Mouse (Mus musculus) mesoderm, embryonic 11.5 days (tissue): ENCODE measurements around the gene Magi2.
"Not testable (repeated sequence)": the region's sequence is repeated elsewhere in the genome, so short reads cannot be mapped to it uniquely, and the experiment has no call there.

Source experiments
- DNase-seq: peaks from one replicate; pipeline ENCODE4 v3.0.0-alpha.2; 2012; ENCODE audit warnings: low read depth, low spot score

Magi2 gene

GRCm38 (mm10) chr5:19226866-19227243 is at the start of gene Magi2:
Gene Magi2 (plus strand): TSS chr5:19227036.
- DNase-seq, result no peak

DNA sequence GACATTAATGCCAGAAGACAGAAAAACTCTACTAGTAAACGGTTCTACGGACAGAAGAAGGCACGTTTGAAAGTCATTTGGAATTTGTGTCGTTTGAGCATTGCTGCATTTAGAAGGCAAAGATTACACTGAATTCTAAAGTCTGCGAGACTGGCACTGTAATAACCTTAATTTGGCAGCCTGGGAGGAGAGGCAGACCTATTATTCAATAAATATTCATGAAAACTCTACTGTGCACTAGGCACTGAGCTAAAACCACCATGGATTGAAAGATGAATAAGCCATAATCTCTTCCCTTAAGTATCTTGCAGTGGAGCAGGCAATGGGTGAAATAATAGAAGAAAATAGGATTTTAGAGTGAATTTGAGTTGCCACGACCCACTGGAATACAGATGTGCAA is 48.2 kb upstream of the Magi2 start:
- no peak for DNase-seq

DNA sequence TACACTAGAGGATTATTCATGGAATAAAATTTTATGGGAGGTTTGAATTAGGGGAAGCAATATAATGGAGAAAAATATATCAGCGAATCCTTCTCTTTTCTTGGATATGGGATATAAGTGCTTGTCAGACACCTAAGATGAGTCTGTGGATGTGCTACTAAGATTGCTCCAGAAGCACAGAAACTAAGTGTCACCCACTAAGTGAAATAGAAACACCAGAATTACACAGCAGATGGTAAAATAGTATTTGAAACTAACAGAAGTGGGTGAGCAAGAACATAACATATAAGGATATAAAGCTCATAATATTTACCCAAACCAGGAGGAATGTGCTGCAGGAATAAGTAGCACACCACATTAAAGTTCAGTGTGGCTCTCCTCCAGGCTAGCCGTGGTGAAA is 40.7 kb upstream of the Magi2 start:
- no peak for DNase-seq

DNA sequence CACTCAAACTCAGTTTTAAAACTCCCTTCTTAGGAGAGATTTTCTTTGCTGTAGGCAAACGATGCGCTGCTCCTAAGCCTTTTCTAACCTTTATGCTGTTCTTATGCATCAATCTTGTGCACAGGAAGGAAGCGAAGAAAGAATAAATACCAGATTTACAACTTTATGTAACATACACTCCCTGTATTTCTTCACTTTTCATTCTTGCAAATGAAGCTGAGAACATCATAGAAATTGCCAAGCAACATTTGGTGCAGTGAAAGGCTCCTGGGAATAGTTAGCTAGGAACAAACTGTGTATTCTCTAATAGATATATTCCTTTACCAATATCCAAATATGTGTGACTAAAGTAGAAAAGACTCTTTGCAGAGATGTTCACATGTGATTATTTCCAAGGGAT is 15.2 kb upstream of the Magi2 start:
- no peak for DNase-seq

GRCm38 (mm10) chr5:19226144-19226865 is 531 bp upstream of the Magi2 start:
- peak; percentile 85 for DNase-seq

GRCm38 (mm10) chr5:19227281-19227680 is 445 bp downstream of the Magi2 start:
- no peak for DNase-seq

DNA sequence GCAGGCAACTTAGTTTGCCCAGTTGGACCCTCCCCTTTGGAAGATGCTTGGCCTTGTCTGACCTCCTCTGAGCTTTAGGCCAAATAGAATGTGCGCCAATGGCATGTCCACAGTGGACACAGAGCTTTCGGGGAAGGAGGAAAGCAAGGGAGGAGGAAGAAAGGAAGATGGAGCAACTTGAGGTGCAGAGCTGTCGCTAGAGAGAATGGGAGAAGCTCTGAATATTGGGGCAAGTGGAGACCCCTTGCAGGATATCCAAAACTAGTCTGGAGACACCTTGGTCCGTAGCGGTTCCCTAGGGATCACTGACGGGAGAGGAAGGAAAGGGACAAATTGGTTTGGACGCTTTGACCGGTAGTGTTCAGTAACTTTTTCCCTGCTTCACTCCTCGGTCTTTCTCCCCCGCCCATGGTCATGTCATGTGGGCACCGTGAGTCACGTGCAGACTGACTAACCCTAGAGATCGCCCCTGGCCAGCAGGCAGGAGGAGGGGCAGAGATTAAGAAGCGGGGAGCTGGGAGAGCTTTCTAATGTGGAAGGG is 1.0 kb downstream of the Magi2 start:
- DNase-seq, result peak; percentile 27

DNA sequence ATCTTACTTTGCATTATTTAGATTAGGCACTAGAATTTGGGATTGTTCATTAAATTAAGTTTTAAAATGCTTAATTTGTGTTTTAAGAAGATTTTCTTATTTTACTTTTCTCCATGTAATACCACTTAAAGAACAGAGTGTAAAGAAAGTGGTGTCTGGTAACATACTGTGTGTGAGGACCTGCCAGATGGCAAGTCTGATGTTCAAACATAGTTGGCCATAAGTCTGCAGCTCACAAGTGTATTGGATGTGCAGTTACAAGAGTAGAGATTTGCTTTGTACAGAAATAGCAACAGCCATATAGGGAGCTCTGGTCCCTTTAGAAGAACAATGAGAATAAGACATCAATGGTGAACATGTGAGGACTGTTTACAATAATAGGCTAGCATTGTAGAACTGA is 15.0 kb downstream of the Magi2 start:
- no peak for DNase-seq

DNA sequence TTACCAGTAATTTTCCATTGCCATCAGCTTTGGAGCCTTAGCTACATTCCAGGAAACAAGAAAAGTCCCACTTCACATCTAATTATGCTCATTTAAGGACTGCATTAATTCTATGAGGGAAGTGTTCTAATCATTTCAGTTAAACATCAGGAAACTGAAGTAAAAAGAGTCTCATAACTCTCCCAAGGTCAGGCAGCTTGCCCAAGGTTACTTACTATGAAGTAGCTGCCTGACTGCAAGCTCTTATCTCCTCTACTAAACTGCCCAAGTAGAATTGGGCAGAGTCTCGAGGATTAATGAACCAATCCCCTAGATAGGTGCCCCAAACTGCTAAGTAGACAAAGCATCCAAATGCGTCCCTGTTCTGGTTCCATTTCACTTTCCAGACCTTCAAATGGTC is 19.6 kb downstream of the Magi2 start:
- DNase-seq, result no peak

GRCm38 (mm10) chr5:19247266-19247665 is 20.4 kb downstream of the Magi2 start:
- no peak for DNase-seq

DNA sequence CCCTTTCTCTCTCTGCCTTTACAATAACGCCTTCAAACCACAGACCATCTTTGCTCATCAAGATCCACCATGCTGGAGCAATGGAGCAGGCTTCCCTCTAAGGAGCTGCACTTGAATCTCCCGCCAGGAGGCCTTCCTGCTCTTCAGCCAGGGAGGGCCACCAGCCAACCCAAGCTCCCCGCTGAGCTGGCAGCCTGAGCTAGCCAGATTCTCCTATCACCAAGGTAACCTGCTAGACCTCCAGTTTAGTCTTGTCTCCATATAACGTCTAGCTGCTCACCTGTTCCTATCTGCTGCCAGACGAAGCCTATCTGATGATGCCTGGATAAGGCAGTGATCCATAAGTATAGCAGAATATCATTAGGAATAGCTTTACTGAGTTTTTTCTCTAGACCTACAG is 36.0 kb downstream of the Magi2 start:
- DNase-seq, result no peak

DNA sequence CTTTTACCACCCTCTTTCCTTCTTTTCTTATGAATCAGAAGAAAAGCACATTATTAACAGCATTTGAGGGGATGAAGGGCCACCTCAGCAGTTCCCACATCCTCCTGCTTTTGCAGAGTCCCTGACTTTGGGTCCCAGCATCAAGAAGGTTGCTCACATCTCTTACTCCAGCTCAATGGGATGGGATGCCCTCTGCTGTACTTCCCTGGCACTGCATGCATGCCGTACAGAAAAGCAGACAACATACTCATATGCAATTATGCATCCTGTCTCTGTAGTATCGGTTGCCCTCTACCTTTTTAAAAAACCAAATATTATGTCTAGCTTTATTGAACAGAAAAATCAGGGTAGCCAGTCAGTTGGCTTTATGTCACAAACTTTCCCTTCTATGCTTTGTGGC is 37.8 kb downstream of the Magi2 start:
- peak; percentile 12 for DNase-seq

- no peak for DNase-seq
Observed at GRCm38 (mm10) chr5:19292581-19292980, 65.7 kb downstream of the Magi2 start.

DNA sequence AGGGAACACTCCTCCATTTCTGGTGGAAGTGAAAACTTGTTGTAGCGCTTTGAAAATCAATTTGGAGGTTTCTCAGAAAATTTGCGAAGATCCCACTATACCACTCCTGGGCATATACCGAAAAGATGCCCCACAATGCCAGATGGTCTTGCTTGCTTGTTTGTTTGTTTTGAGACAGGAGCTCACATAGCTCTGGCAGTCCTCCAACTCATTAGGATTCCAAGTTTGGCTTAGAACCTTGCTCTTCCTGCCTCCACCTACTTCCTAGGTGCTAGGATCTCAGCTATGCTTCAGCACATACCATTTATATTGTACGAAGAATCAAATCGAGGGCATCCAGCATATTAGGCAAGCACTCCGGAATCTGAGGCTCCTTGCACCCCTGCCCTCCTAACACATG is 79.8 kb downstream of the Magi2 start:
- no peak for DNase-seq

DNA sequence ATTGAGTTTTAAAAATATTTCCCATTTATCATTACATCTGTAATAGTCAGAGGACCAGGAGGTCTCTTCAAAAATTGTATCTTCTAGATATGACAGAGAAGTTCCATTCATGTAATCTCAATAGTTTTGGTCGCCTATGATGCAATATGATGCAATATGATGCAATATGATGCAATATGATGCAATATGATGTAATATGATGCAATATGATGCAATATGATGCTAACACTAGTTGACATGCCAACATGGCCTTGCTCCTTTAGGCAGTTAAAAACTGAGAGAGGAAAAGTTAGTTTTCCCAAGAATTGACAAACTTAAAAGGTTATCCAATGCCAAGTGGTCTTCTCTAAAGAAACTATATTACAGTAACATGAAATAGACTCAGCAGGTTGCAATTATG is 83.0 kb downstream of the Magi2 start:
- DNase-seq, result no peak

- no peak for DNase-seq
Observed at GRCm38 (mm10) chr5:19322532-19322931, 95.7 kb downstream of the Magi2 start.

- no peak for DNase-seq
Observed at GRCm38 (mm10) chr5:19337561-19337960, 110.7 kb downstream of the Magi2 start.

DNA sequence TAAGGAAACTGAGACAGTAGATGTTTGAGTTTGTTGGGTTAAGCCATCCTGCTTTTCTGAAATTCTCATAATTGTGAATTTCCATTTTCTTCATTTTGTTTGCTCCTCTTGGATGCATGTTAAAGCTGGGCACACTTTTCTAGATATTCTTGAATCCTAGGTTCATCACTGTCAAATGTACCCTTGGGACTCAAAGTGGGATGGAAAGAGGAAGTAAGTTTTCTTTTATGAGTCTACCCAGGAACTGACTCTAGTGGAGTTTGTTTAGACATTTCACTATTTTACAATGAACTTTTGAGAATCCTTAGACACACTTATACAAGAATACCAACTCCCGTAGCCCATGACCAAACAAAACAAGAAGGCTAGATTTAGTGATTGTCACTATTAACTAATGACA is 141.3 kb downstream of the Magi2 start:
- no peak for DNase-seq

- no peak for DNase-seq
Observed at GRCm38 (mm10) chr5:19395876-19396275, 169.0 kb downstream of the Magi2 start.

DNA sequence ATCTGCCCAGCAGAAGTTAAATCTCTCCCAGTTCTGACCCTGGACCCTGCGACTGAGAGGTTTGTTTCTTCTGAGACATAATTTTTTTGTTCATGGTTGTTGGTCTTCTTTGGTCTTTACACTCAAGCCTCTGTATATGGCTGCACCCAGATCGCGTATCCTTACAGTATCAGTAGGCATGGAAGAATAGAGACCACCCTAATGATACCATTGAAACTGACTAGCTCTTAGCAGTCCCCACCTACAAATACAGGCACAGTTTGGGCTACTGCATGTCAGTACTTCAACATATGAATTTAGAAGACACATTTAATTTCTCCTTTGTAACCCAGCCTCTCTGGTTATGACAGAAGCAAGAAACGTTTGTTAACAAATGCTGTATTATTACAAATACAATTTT is 173.5 kb downstream of the Magi2 start:
- no peak for DNase-seq

GRCm38 (mm10) chr5:19400738-19401408 is 174.0 kb downstream of the Magi2 start:
- peak; percentile 39 for DNase-seq

DNA sequence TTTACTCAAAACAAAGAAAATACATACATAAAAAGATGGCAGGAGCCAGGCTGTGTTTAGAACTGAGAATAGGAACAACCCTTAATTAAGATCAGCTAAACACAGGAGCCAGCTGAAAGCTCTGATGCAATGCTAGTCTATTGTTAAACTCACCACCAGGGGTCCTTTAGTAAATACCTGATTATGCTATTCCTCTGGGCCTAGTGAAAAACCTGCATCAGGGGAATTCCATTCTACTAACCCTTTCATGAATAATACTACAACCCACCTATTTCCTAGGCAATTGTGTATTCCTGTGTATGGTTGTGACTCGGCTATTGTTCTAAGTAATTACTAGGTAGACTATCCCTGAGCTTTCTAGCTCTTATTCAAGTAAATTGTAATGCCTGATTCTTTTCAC is 177.4 kb downstream of the Magi2 start:
- DNase-seq, result not testable (repeated sequence)

GRCm38 (mm10) chr5:19414556-19414955 is 187.7 kb downstream of the Magi2 start:
- no peak for DNase-seq
